Mouse (Mus musculus): ENCODE measurements around the gene Gm17428.

DNA sequence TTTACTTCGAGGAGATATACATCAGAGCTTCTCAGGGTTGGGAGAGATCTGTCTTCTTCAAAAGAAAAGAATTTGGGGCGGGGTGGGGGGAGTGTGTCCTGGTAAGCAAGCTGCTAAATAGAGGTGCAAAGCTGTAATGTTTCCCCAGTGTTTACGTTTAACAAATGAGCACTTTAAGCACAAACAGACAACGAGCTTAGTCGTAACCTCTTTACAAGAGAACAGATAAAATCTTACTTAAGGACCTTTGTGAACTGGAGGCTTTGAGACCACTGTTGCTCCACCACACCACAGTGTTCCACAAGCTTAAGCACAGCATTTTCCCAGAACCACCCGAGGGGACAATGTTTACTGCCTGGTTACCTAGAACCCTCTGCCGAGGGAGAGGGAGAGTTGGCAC lies 49.4 kb upstream of the Gm17428 start:
- TF ChIP-seq CTCF (IDR thresholded peaks at IDR 0.05) (no peak), POLR2A (IDR thresholded peaks at IDR 0.05; ENCODE audit: insufficient read depth, low read depth, low read length) (no peak)
